Mouse (Mus musculus): ENCODE results near the gene Zfp12.

- TF ChIP-seq POLR2A (IDR thresholded peaks at IDR 0.05; ENCODE audit: control insufficient read depth, low read depth, low read length) (no peak), CTCF (IDR thresholded peaks at IDR 0.05; ENCODE audit: control insufficient read depth, insufficient read depth, insufficient replicate concordance, low read depth, low read length) (no peak)
Observed at GRCm38 (mm10) chr5:143272540-143273330, 37.8 kb downstream of the Zfp12 start.
